Mouse (Mus musculus) left cerebral cortex, postnatal 4 days (tissue): ENCODE measurements around the gene Pdik1l. TPM values are rescaled to one million over a fixed set of nuclear protein-coding genes. Genes with fewer than 3 reads are reported as not detected.
"Not testable (repeated sequence)": the region's sequence is repeated elsewhere in the genome, so short reads cannot be mapped to it uniquely, and the experiment has no call there.

Source experiments
- DNase-seq: peaks from one replicate; pipeline ENCODE4 v3.0.0-alpha.2; 2022
- intact Hi-C: fragments of 180-260 bp; cut with DNase I; formaldehyde crosslinking; loops from one replicate; pipeline ENCODE4 v1.15.1; 2025
- total RNA-seq, 2 experiments: library from RNA; stranded (reverse); gene quantifications; 2 replicates each; pipeline ENCODE4 v1.2.3; 2021

The Pdik1l gene
- total RNA-seq, 2 experiments from 2014 or later: 36.9 to 39.7 TPM

DNA sequence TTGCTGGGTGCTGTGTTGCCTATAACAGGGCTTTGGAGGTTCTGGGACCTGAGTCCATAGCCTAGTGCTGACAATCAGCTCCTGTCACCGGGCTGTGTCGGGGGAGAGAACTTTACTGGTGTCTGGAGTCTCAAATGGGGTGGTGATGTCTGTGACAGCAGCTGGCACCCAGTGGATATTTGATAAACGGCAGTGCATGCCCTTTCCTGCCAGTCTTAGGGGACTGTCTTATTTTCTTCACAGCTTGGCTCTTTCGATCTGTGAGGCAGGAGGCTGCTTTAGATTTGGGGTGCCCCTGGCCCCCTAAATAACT lies 11.8 kb upstream of the Pdik1l start:
- DNase-seq: no peak
- intact Hi-C loops: no loop called here

DNA sequence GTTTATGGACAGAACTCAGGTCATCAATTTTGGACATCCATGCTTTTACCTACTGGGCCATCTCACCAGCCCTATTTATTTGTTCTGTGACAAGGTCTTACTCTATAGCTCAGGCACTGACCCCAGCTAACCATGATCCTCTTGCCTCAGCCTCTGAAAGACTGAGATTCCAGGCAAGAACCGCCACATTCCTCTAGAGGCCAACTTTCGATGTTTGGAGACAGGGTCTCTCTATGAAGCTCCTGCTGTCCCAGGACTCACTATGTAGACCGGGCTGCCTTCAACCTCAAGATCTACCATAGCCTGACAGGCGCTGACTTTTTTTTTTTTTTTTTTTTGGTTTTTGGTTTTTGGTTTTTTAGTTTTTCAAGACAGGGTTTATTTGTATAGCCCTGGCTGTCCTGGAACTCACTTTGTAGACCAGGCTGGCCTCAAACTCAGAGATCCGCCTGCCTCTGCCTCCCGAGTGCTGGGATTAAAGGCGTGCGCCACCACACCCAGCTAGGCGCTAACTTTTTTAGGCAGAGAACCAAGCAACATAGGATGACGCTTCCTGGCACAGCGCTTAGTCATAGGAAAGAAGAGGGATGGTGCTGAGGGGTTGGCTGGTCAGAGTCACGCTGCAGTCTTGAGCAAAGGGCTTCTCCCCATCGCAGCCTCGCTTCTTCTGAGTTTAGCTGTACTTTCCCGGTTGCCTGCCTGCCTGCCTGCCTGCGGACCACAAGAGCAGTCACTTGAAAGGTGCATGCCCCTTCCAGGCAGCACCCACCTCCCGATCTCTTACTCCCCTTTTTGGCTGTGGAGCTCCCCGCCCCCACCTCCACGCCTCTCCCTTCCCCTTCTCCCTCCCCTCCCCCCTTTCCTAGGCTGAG lies 11.2 kb upstream of the Pdik1l start:
- intact Hi-C loops: no loop called here
- DNase-seq: no peak

DNA sequence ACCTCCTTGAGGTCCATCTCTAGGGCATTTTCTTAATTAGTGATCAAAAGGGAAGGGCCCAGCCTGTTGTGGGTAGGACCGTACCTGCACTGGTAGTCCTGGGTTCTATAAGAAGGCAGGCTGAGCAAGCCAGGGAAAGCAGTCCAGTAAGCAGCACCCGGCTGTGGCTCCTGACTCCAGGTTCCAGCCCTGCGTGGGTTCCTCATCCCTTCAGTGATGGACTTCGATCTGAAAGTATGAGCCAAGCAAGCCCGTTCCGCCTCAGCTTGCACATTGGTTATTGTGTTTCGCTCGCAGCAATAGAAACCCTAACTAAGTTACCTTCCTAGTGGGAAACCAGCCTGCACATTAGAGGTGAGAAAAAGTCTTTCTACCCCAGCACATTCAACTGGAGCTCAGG lies 9.7 kb upstream of the Pdik1l start:
- intact Hi-C loops: no loop called here
- no peak for DNase-seq

DNA sequence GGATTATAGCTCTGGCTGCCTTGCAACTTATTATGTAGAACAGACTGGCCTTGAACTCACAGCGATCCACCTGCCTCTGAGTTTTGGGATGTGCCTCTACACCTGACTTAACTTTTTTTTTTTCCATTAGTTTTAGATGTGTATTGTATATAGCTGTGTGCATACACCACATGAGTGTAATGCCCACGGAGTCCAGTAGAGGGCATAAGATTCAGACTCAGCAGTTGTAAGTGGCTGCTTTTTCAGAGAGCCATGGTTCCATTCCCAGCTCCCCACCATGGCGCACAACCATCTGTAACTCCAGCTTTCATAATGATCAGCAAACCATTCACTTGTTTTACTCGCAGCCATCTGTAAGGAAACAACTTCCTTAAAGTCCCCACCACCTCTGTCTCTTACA lies 8.8 kb upstream of the Pdik1l start:
- DNase-seq: no peak
- intact Hi-C loops: no loop called here

DNA sequence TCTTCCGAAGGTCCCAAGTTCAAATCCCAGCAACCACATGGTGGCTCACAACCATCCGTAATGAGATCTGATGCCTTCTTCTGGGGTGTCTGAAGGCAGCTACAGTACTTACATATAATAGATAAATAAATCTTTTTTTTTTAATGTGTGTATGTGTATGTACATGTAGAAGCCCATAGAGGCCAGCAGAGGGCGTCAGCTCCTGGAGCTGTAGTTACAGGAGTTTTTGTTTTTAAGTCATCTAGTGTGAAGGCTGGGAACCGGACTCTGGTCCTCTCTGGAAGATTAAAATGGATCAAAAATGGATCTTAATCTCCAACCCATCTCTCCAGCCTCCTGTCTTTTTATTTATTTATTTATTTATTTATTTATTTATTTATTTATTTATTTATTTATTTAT lies 8.4 kb upstream of the Pdik1l start:
- DNase-seq, intact Hi-C loops: not testable (repeated sequence)

DNA sequence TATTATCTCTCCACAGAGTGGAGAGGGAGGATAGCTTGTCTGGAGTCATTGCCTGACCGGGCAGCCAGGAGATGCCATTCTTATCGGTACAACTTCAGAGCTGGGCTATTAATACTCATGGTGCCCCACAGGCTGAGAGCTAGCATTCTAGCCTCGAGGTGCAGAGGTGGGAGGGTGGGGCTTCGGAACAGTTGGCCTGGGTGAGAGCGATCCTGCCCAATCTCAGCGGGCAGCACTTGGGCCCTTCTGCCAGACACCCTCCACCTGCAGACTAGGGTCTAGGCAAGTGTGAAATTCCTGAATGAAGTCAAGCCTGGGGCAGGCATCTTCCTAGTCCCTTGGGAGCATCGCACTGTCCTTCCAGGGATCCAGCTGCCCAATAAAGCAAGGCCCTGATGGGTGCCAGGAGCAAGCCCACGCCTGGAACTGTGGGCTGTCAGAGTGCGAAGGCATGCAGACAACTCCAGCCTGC lies 6.0 kb upstream of the Pdik1l start:
- no peak for DNase-seq
- intact Hi-C loops: no loop called here

DNA sequence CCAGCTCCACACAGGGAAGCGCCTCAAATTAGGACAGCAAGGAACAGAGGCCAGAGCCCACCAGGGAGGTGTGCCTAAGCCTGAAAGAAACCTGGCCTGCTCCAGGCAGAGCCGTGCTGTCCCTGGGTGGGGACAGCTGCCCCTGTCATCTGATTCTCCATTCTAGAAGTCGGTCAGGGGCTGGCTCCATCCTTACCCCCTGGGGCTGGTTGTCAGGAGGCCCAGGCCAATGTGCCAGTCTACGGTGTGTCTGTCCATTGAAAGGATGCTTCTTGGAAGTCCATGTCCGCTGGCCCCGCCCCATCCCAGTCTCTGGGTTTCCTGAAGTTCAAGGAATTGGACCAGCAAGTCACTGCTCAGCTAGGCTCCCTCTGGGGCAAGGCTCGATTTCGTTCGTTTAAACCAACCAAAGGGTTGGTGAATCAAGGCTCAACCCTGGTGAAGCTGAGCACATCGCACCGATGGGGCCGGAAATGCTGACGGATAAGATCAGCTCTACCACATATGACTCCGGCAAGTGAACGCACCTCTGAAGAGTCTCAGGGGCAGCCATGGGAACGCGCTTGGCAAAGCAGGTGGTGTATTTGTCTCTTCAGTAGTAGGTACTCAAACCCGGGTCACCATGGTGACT lies 5.5 kb upstream of the Pdik1l start:
- peak; percentile 30 for DNase-seq
- intact Hi-C loops: no loop called here

DNA sequence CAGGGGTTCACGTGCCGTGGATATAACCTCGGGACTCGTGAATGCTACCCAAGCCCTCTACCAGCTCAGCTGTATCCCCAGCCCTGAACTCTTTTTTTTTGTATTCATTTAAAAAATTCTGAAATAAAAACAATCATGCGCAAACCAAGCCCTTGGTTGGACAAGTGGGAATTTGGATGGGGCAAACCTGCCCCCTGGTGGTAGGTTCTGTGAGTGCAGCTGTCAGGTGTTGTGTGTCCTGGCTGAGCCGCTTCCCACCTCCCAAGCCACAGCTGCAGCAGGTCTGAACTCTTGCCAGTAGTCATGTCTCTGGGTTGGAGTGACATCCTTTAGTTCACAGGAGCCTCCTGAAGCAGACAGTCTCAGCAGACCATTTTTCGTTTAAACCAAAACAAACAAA lies 4.4 kb upstream of the Pdik1l start:
- intact Hi-C loops: no loop called here
- peak; percentile 75 for DNase-seq

DNA sequence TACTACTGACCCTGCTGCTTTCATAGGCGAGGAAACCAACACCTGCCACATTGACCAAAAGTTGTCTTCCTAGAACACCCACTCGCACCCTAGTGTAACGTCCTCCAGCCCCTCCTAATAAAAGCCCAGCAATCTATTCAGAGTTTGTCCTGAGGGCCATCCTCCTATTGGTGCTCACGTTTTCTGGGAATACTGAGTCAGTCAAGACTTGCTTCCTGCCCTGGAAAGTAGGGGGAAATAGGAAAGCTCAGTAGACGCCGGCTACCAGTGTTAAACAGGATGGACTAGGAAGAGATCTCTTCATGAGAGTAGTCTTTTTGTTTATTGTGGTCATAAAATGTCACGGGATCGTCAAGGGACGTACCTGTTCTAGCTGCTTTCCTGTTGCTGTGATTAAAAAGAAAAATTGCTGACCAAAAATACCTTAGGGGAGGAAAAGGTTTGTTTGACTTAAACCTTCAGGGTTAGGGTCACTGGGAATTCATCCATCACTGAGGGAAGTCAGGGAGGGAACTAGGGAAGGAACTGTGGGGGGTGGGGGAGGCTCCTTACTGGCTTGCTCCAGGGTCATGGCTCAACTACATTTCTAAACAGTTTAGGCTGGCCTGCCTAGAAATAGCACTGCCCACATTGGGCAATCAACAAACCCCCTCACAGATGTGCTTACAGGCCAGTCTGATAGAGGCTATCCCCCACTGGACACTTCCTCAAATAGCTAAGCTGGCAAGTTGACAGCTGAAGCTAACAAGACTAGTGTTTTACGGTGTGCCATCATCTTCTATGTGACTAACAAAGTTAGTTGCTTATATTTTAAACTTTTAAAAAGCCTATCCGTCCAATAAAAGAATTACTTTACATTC lies 932 bp upstream of the Pdik1l start:
- no peak for DNase-seq
- intact Hi-C loops: no loop called here

DNA sequence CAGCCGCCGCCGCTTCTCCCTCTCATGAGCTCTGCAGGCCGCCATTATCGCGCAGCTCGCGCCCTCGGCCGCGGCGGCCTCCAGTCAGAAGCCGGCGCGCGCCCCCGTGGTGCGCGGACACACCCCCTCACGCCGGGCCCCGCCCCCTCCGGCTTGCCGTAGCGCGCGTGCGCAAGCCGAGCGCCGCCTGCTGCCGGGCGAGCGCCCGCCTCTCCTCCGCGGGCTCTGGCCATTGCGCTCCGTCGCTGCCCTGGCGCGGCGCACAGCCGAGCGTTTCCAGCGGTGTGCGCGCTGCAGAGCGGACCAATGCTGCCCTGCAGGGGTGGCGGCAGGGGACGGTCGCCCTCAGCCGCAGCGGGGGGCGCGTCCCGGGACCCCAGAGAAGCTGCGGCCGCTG lies 529 bp downstream of the Pdik1l start:
- peak; percentile 96 for DNase-seq
- intact Hi-C loops: no loop called here

DNA sequence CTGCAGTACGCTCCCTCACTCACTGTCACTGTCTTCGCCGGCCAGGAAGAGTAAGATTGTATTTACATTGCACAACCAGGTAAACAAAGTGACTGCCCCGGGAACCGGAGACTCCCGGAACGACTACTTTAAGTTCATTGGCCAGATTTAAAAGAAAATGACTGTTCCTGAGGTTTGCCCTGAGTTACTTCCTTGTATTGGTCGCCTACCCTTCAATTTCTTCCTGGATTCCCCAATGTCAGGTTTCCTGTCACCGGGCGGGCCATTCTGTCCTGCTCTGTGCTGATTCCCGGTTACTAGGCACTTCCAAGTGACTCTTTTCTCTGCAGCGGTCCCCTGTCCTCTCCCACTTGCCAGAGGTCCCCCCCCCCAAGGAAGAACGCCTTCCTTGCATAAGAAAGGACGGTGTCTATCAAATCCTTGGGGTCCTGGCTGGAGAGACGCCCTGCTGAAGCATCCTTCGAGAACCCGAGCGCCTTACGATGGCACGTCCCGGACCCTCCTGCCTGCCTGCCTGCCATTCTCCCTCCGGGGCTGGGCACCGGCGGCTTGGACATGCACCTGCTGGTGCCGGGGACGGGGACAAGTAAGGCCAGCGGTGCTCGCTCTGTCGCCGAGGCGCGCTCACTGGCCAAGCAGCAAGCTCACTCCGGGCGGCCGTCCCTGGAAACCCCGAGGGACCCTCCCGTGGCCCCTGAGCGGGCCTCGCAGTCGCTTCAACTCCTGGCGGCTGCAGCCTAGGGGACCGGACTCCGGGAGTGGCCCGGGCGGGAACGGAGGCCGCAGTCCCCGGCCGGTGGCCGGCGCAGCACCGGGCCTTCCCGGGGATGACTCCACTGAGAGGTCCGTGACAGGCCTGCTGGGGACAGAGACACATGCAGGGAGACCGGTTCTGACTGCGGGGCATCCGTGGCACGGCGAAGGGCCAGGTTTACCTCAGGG lies 1.2 kb downstream of the Pdik1l start:
- intact Hi-C loops: no loop called here
- peak; percentile 43 for DNase-seq

DNA sequence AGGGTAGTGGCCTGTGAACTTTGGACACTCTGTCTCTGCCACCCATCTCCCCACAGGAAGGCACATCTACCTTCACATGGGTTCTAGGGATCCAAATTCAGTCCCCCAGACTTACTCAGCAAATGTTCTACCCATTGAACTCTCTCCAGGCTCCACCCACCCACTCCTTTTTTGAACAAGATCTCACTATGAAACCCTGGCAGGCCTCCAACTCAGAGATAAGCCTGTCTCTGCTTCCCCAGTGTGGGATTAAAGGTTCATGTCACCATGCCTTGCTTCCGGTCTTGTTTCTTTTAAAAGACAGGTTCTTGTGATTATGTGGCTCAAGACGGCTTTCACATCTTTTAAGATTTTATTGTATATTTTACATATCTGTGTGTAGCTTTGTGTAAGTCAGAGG lies 2.8 kb downstream of the Pdik1l start:
- no peak for DNase-seq
- intact Hi-C loops: no loop called here

DNA sequence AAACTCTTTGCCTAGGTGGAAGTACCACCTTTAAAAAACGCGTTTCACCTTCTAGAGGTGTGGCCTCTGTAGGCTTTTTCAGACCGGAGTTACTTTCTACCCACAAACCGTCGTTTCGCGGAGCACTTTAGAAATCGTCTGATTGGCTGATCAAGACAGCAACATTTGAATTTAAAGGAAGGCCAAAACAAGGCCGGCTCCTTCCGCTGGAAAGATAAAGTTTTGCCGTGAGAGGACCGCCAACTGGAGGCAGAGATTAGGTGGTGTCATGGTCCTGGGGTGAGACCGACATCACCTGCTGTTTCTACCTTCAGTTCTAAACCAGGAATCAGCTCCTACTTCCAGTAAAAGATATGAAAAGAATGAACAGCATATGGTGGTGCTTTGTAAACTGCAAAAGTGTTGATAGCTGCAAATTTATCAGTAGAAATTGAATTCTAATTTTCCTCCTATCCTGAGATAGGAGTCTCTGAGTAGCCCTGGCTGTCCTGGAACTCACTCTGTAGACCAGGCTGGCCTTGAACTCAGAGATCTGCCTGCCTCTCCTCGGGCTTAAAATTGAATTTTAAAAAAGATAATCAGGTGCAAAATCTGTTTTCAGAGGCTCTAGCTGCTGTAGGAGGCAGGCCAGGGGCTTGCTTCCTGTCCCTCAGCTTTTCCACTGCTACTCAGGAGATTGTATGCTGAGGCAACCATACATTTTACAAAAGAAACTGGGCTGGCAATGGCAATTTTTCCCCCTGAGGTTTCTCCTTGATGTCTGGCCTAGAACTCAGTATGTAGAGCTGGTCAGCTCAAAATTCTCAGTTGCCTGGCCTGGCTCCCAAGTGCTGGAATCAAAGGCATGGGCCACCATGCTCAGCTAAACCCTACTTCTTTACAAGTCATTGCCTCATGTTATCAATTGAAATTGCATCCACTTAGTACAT lies 14.0 kb downstream of the Pdik1l start:
- DNase-seq: no peak
- intact Hi-C loops: no loop called here

DNA sequence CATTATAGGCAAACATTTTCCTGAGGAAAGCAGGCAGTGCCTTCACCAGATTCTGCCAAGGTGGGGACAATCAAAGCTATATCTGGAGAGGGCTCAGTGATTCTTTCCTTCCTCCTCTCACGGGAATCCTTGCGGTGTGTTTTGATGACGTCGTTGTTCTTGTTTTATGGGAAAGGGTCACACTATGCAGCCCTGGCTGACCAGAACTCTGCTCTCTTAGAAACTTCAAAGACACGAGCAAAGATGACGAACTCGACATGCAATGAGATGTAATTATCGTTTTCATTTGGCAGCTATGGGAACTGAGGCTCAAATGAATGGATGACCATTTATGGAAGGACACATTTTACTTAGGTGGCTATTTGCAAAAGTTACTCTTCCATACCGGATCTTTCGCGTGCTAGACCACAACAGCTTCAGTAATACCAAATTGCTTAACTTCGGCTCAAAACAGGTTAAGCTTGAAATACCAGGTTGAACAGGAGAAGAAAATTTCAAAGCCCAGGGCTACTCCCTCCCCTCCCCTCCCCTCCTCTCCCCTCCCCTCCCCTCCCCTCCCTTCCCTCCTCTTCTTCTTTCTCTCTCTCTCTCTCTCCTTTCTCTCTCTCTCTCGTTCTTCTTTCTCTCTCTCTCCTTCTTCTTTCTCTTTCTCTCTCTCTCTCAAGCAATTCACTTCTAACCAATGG lies 14.8 kb downstream of the Pdik1l start:
- intact Hi-C loops: no loop called here

DNA sequence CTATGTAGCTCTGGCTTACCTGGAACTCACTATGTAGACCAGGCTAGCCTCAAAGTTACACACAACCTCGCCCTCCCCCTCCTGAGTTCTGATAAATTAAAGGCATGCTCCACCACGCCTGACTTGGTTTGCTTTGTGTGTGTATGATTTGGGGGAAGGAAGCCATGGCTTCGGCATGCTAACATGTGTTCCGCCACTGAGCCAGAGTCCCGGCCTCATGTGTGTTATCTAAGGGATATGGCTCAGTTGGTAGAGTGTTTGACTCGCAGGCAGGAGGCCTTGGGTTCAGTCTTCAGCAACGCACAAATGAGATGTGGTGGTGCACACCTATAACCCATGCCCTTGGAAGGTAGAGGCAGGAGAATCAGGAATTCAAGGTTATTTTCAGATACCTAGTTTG lies 15.7 kb downstream of the Pdik1l start:
- no peak for DNase-seq
- intact Hi-C loops: no loop called here

More for the DNA sequence above, 14.8 kb downstream of the Pdik1l start:
- no peak for DNase-seq

DNA sequence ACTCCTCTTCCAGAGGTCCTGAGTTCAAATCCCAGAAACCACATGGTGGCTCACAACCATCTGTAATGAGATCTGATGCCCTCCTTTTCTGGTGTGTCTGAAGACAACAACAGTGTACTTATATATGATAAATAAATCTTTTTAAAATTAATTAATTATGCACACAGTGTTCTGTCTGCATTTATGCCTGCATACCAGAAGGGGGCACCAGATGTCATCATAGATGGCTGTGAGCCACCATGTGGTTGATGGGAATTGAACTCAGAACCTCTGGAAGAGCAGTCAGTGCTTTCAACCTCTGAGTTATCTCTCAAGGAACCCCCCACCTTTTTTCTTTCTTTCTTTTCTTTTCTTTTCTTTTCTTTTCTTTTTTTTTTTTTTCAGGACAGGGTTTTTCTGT lies 18.1 kb downstream of the Pdik1l start:
- intact Hi-C loops: not testable (repeated sequence)

DNA sequence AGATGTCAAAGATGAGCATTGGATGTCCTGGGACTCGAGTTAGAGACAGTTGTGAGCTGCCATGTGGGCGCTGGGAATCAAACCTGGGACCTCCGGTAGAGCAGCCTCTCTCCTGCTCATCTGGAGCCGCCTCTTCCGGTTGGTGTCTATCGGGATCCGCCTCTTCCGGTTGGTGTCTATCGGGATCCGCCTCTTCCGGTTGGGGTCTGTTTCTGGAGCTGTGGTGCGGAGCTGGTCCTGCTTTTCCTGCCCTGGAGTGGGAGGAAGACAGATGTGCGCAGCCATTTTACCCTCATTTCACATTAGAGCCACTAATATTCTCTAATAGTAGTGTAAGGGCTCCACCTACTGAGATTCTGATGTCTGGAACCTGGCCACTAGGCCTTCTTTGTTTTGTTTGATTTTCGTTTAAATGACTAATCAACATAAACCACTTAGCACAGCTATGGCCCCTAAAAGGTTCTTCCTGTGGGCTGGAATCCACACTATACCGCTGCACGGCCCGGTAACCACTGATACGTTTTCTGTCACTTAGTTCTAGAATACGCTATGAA lies 19.5 kb downstream of the Pdik1l start:
- intact Hi-C loops: no loop called here
- DNase-seq: no peak

More for the DNA sequence above, 18.1 kb downstream of the Pdik1l start:
- not testable (repeated sequence) for DNase-seq

DNA sequence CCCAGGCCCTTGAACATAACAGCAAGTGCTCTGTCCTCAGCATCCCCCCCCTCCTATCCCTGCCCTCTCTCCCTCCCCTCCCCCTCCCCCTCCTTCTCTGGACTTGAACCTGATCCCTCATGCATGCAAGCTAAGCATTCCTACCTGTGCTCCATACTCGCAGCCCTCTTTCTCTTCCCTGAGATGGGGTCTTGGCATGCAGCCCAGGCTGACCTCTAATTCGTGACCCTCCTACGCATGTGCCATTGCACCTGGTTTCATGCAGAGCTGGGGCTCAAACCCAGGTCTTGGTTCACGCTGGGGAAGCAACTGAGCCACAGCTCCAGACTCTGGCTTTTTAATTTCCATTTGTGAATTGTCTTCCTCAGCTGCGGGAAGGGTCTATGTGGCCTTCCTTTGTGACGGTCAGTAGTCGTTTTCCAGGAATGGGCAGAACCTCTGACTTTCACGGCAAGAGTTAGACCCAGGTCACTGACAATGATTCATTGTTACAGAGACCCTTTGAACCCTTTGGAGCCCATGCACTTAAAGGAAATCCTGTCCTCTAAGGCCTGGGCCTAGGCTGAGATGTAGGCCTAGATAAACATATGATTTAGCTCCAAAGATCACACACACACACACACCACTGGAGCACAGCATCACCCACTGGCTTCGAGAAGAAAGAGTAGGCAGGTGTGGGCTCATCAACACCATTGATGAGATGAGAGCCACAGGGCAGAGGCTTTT lies 21.7 kb downstream of the Pdik1l start:
- no peak for DNase-seq
- intact Hi-C loops: no loop called here
